Mouse (Mus musculus) erythroblast, embryonic 14.5 days (primary cell): Measurements from ENCODE around the gene Jade1. TPM values are rescaled to one million over a fixed set of nuclear protein-coding genes. Genes with fewer than 3 reads are reported as not detected.

ENCODE experiments used
- H3K27me3 ChIP-seq: 2 replicates; pipeline ENCODE4 v1.6.1; 2012; ENCODE audit warnings: inconsistent platforms; ENCODE audit not compliant: control insufficient read depth
- H3K36me3 ChIP-seq: 2 replicates; pipeline ENCODE4 v1.6.1; 2012; ENCODE audit warnings: mild to moderate bottlenecking, inconsistent platforms; ENCODE audit not compliant: control insufficient read depth
- H3K4me1 ChIP-seq: 2 replicates; pipeline ENCODE4 v1.6.1; 2012; ENCODE audit warnings: inconsistent platforms; ENCODE audit not compliant: control insufficient read depth
- H3K4me3 ChIP-seq: replicated peaks from 2 replicates; pipeline ENCODE3; 2012; ENCODE audit warnings: moderate library complexity, mild to moderate bottlenecking, inconsistent platforms
- H3K9me3 ChIP-seq: 2 replicates; pipeline ENCODE4 v1.6.1; 2012; ENCODE audit warnings: low read length, inconsistent platforms, mixed read lengths; ENCODE audit not compliant: control insufficient read depth
- GATA1 ChIP-seq: IDR thresholded peaks from 2 replicates; pipeline ENCODE4 v1.6.1; 2012; ENCODE audit warnings: low read length, inconsistent platforms, mixed read lengths
- TAL1 ChIP-seq: IDR thresholded peaks from 3 replicates; pipeline ENCODE4 v1.6.1; 2012; ENCODE audit warnings: low read length, inconsistent platforms, mixed read lengths
- polyA plus RNA-seq: library from polyadenylated mRNA; stranded (reverse); fragments of >175 nt; gene quantifications from 2 replicates; pipeline ENCODE4 v1.2.3, GENCODE M21; 2012

Gene Jade1
- polyA plus RNA-seq, 1 experiment: 0.53 TPM

- Histone ChIP-seq H3K9me3 (no peaks in the 10 kb centered on the region), H3K27me3 (no peaks in the 10 kb centered on the region), H3K4me3 (no peak overlapping the region), H3K4me1 (no peaks in the 10 kb centered on the region), H3K36me3 (no peaks in the 10 kb centered on the region)
- TF ChIP-seq GATA1 (no peak), TAL1 (no peak)
These were observed 14.2 kb upstream of the Jade1 start for GRCm38 (mm10) chr3:41541313-41541712.

- Histone ChIP-seq H3K4me1 (peaks cover 3% of the 10 kb centered on the region), H3K9me3 (no peaks in the 10 kb centered on the region), H3K36me3 (no peaks in the 10 kb centered on the region), H3K4me3 (no peak overlapping the region), H3K27me3 (no peaks in the 10 kb centered on the region)
- TF ChIP-seq TAL1 (no peak), GATA1 (no peak)
These were observed 11.1 kb upstream of the Jade1 start for GRCm38 (mm10) chr3:41544451-41544850.

GRCm38 (mm10) chr3:41547289-41547688 lies 8.2 kb upstream of the Jade1 start:
- H3K4me1 ChIP-seq: peaks cover 16% of the 10 kb centered on the region
- no peak overlapping the region for H3K4me3 ChIP-seq
- H3K27me3 ChIP-seq: no peaks in the 10 kb centered on the region
- H3K9me3 ChIP-seq: no peaks in the 10 kb centered on the region
- H3K36me3 ChIP-seq: no peaks in the 10 kb centered on the region
- TF ChIP-seq GATA1 (no peak), TAL1 (no peak)

- Histone ChIP-seq H3K27me3 (no peaks in the 10 kb centered on the region), H3K36me3 (no peaks in the 10 kb centered on the region), H3K4me1 (peaks cover 24% of the 10 kb centered on the region), H3K9me3 (no peaks in the 10 kb centered on the region), H3K4me3 (no peak overlapping the region)
- TF ChIP-seq TAL1: no peak
- TF ChIP-seq GATA1: no peak
These were observed 7.3 kb upstream of the Jade1 start for GRCm38 (mm10) chr3:41548238-41548637.

- Histone ChIP-seq H3K36me3 (no peaks in the 10 kb centered on the region), H3K4me1 (peaks cover 32% of the 10 kb centered on the region), H3K27me3 (no peaks in the 10 kb centered on the region), H3K4me3 (no peak overlapping the region), H3K9me3 (peaks cover 6% of the 10 kb centered on the region)
- TF ChIP-seq GATA1: no peak
These were observed 3.9 kb upstream of the Jade1 start for GRCm38 (mm10) chr3:41551671-41552070.

GRCm38 (mm10) chr3:41552777-41553548 lies 2.6 kb upstream of the Jade1 start:
- no peak overlapping the region for H3K4me3 ChIP-seq
- peaks cover 6% of the 10 kb centered on the region for H3K9me3 ChIP-seq
- TF ChIP-seq TAL1 (no peak), GATA1 (no peak)
- H3K36me3 ChIP-seq: no peaks in the 10 kb centered on the region
- H3K4me1 ChIP-seq: peaks cover 29% of the 10 kb centered on the region
- H3K27me3 ChIP-seq: no peaks in the 10 kb centered on the region

- Histone ChIP-seq H3K4me1 (peaks cover 29% of the 10 kb centered on the region), H3K4me3 (no peak overlapping the region), H3K36me3 (no peaks in the 10 kb centered on the region), H3K9me3 (peaks cover 6% of the 10 kb centered on the region), H3K27me3 (no peaks in the 10 kb centered on the region)
- TF ChIP-seq TAL1: no peak
- TF ChIP-seq GATA1: no peak
These were observed 1.9 kb upstream of the Jade1 start for GRCm38 (mm10) chr3:41553681-41554080.

GRCm38 (mm10) chr3:41554480-41555475 lies 753 bp upstream of the Jade1 start:
- TF ChIP-seq GATA1 (no peak), TAL1 (no peak)

More at GRCm38 (mm10) chr3:41554480-41555475, 753 bp upstream of the Jade1 start:
- Histone ChIP-seq H3K27me3 (peaks cover 2% of the 10 kb centered on the region; the same call in 1 of the 2 replicates), H3K9me3 (peaks cover 6% of the 10 kb centered on the region), H3K36me3 (no peaks in the 10 kb centered on the region), H3K4me1 (peaks cover 29% of the 10 kb centered on the region), H3K4me3 (no peak overlapping the region)
